Mouse (Mus musculus) liver, embryonic 11.5 days (tissue): ENCODE measurements around the gene Il1rl2. TPM values are rescaled to one million over a fixed set of nuclear protein-coding genes. Genes with fewer than 3 reads are reported as not detected.

Experiments used
- ATAC-seq: fragments of 200-750 bp; cut with Nextera tagmentation; replicated peaks from 2 replicates; pipeline ENCODE4 v1.8.0; 2017; ENCODE audit warnings: moderate number of reproducible peaks, mild to moderate bottlenecking, moderate TSS enrichment, moderate library complexity; ENCODE audit not compliant: low FRiP score
- DNase-seq: peaks from one replicate; pipeline ENCODE4 v3.0.0-alpha.2; 2017; ENCODE audit warnings: low spot score
- H3K27ac ChIP-seq: fragments of 300-500 bp; sonication (generic); 2 replicates; pipeline ENCODE4 v1.5.1; 2014; ENCODE audit warnings: mild to moderate bottlenecking, low read depth, low read length, control low read depth
- H3K27me3 ChIP-seq: fragments of 300-500 bp; sonication (generic); replicated peaks from 2 replicates; pipeline ENCODE4 v1.6.1; 2014; ENCODE audit warnings: low read length, mixed read lengths; ENCODE audit not compliant: control insufficient read depth, insufficient read depth
- H3K36me3 ChIP-seq: fragments of 300-500 bp; sonication (generic); 2 replicates; pipeline ENCODE4 v1.6.1; 2014; ENCODE audit warnings: mild to moderate bottlenecking, low read length, moderate library complexity, mixed read lengths; ENCODE audit not compliant: control insufficient read depth, insufficient read depth
- H3K4me1 ChIP-seq: fragments of 300-500 bp; sonication (generic); replicated peaks from 2 replicates; pipeline ENCODE4 v1.6.1; 2014; ENCODE audit warnings: low read length, mixed read lengths; ENCODE audit not compliant: control insufficient read depth, insufficient read depth
- H3K4me2 ChIP-seq: fragments of 300-500 bp; sonication (generic); 2 replicates; pipeline ENCODE4 v1.6.1; 2014; ENCODE audit warnings: mild to moderate bottlenecking, control low read depth, moderate library complexity
- H3K4me3 ChIP-seq: fragments of 300-500 bp; sonication (generic); 2 replicates; pipeline ENCODE4 v1.5.1; 2014; ENCODE audit warnings: low read depth, low read length, control low read depth
- H3K9ac ChIP-seq: fragments of 300-500 bp; sonication (generic); 2 replicates; pipeline ENCODE4 v1.6.1; 2014; ENCODE audit warnings: low read depth, low read length, control low read depth
- H3K9me3 ChIP-seq: fragments of 300-500 bp; sonication (generic); 2 replicates; pipeline ENCODE4 v1.6.1; 2016; ENCODE audit warnings: low read length, inconsistent platforms, mixed read lengths; ENCODE audit not compliant: control insufficient read depth
- WGBS: fragments of 180-500 bp; shearing (Covaris S2); extraction: QIAGEN DNeasy Blood & Tissue Kit; methylation state at CpG from one replicate; pipeline ENCODE4 v1.1.7; 2014; 5-methylcytosine and 5-hydroxymethylcytosine counted together
- polyA plus RNA-seq: library from polyadenylated mRNA; unstranded; fragments of >200 nt; fragmentation: Nextera tagmentation; extraction: Ambion mirVana; gene quantifications from 2 replicates; pipeline ENCODE4 v1.2.1, GENCODE M21; 2014

Il1rl2 gene
- polyA plus RNA-seq, 1 experiment from 2014 or later, result 1.7 TPM

- DNase-seq (no peak), ATAC-seq (no peak)
- Histone ChIP-seq H3K4me2 (no peak overlapping the region), H3K9me3 (no peaks in the 10 kb centered on the region), H3K27ac (no peak overlapping the region), H3K4me1 (no peaks in the 10 kb centered on the region), H3K27me3 (peaks cover 8% of the 10 kb centered on the region), H3K36me3 (no peaks in the 10 kb centered on the region), H3K4me3 (no peak overlapping the region), H3K9ac (no peak overlapping the region)
- WGBS, result 63% methylated on average over 1 of the region's 1 CpGs
These were observed 5.1 kb downstream of the Il1rl2 start for GRCm38 (mm10) chr1:40329526-40329925.

GRCm38 (mm10) chr1:40330181-40330580 lies 5.8 kb downstream of the Il1rl2 start:
- H3K9me3 ChIP-seq, result no peaks in the 10 kb centered on the region
- DNase-seq, result no peak
- H3K4me3 ChIP-seq, result no peak overlapping the region
- H3K36me3 ChIP-seq, result no peaks in the 10 kb centered on the region
- H3K9ac ChIP-seq, result no peak overlapping the region
- H3K4me1 ChIP-seq, result no peaks in the 10 kb centered on the region
- 81% methylated on average over 8 of the region's 8 CpGs for WGBS
- no peak overlapping the region for H3K27ac ChIP-seq
- ATAC-seq, result no peak
- H3K27me3 ChIP-seq, result peaks cover 8% of the 10 kb centered on the region
- no peak overlapping the region for H3K4me2 ChIP-seq

- no peaks in the 10 kb centered on the region for H3K4me1 ChIP-seq
- no peaks in the 10 kb centered on the region for H3K36me3 ChIP-seq
- WGBS, result 85% methylated on average over 1 of the region's 1 CpGs
- no peak overlapping the region for H3K27ac ChIP-seq
- DNase-seq, result no peak
- H3K9ac ChIP-seq, result no peak overlapping the region
- no peaks in the 10 kb centered on the region for H3K27me3 ChIP-seq
- no peaks in the 10 kb centered on the region for H3K9me3 ChIP-seq
- no peak overlapping the region for H3K4me2 ChIP-seq
- ATAC-seq, result no peak
- no peak overlapping the region for H3K4me3 ChIP-seq
These were observed 14.9 kb downstream of the Il1rl2 start for GRCm38 (mm10) chr1:40339346-40339745.

GRCm38 (mm10) chr1:40340102-40340501 lies 15.7 kb downstream of the Il1rl2 start:
- no peak overlapping the region for H3K9ac ChIP-seq
- H3K36me3 ChIP-seq, result no peaks in the 10 kb centered on the region
- no peaks in the 10 kb centered on the region for H3K9me3 ChIP-seq
- WGBS, result 70% methylated on average over 4 of the region's 4 CpGs
- ATAC-seq, result peak; percentile 34; the same call in 1 of the 2 replicates
- no peak overlapping the region for H3K4me3 ChIP-seq
- no peaks in the 10 kb centered on the region for H3K4me1 ChIP-seq
- no peak overlapping the region for H3K4me2 ChIP-seq
- H3K27ac ChIP-seq, result no peak overlapping the region
- DNase-seq, result no peak
- H3K27me3 ChIP-seq, result no peaks in the 10 kb centered on the region

- Histone ChIP-seq H3K4me3 (no peak overlapping the region), H3K9me3 (no peaks in the 10 kb centered on the region), H3K4me2 (no peak overlapping the region), H3K36me3 (no peaks in the 10 kb centered on the region), H3K27me3 (no peaks in the 10 kb centered on the region), H3K9ac (no peak overlapping the region), H3K4me1 (peaks cover 11% of the 10 kb centered on the region), H3K27ac (no peak overlapping the region; the same call in 1 of the 2 replicates)
- WGBS, result 64% methylated on average over 4 of the region's 4 CpGs
- DNase-seq, result no peak
- ATAC-seq, result peak; percentile 89
These were observed 27.9 kb downstream of the Il1rl2 start for GRCm38 (mm10) chr1:40352158-40352903.

- H3K4me2 ChIP-seq, result no peak overlapping the region
- H3K9me3 ChIP-seq, result no peaks in the 10 kb centered on the region
- H3K27me3 ChIP-seq, result no peaks in the 10 kb centered on the region
- DNase-seq (no peak), ATAC-seq (peak; percentile 13; the same call in 1 of the 2 replicates)
- H3K9ac ChIP-seq, result no peak overlapping the region
- 62% methylated on average over 2 of the region's 2 CpGs for WGBS
- H3K27ac ChIP-seq, result no peak overlapping the region
- no peaks in the 10 kb centered on the region for H3K36me3 ChIP-seq
- peaks cover 11% of the 10 kb centered on the region for H3K4me1 ChIP-seq
- H3K4me3 ChIP-seq, result no peak overlapping the region
These were observed 28.5 kb downstream of the Il1rl2 start for GRCm38 (mm10) chr1:40352904-40353286.

GRCm38 (mm10) chr1:40354665-40355064 lies 30.3 kb downstream of the Il1rl2 start:
- Histone ChIP-seq H3K9ac (no peak overlapping the region), H3K27me3 (no peaks in the 10 kb centered on the region), H3K4me2 (no peak overlapping the region), H3K9me3 (no peaks in the 10 kb centered on the region), H3K27ac (no peak overlapping the region), H3K4me3 (no peak overlapping the region), H3K4me1 (peaks cover 20% of the 10 kb centered on the region), H3K36me3 (no peaks in the 10 kb centered on the region)
- DNase-seq (no peak), ATAC-seq (no peak)
- WGBS, result 72% methylated on average over 3 of the region's 3 CpGs

- H3K4me1 ChIP-seq, result peaks cover 23% of the 10 kb centered on the region
These were observed 31.0 kb downstream of the Il1rl2 start for GRCm38 (mm10) chr1:40355431-40355843.

GRCm38 (mm10) chr1:40355904-40356521 lies 31.6 kb downstream of the Il1rl2 start:
- Histone ChIP-seq H3K36me3 (no peaks in the 10 kb centered on the region), H3K4me3 (no peak overlapping the region), H3K4me1 (peaks cover 23% of the 10 kb centered on the region), H3K9me3 (no peaks in the 10 kb centered on the region), H3K27me3 (no peaks in the 10 kb centered on the region), H3K27ac (no peak overlapping the region), H3K4me2 (no peak overlapping the region), H3K9ac (no peak overlapping the region)
- DNase-seq, result no peak
- no peak for ATAC-seq
- WGBS, result 45% methylated on average over 10 of the region's 10 CpGs

More at GRCm38 (mm10) chr1:40355431-40355843, 31.0 kb downstream of the Il1rl2 start:
- DNase-seq (no peak), ATAC-seq (no peak)
- Histone ChIP-seq H3K27ac (no peak overlapping the region), H3K9me3 (no peaks in the 10 kb centered on the region), H3K36me3 (no peaks in the 10 kb centered on the region), H3K4me3 (no peak overlapping the region), H3K9ac (no peak overlapping the region), H3K27me3 (no peaks in the 10 kb centered on the region), H3K4me2 (no peak overlapping the region)
- 67% methylated on average over 4 of the region's 4 CpGs for WGBS
